Mouse (Mus musculus): Measurements from ENCODE around the gene Ap1s2. TPM values are rescaled to one million over a fixed set of nuclear protein-coding genes. Genes with fewer than 3 reads are reported as not detected.

The Ap1s2 gene
- polyA plus RNA-seq, 1 experiment: 2.6 TPM

DNA sequence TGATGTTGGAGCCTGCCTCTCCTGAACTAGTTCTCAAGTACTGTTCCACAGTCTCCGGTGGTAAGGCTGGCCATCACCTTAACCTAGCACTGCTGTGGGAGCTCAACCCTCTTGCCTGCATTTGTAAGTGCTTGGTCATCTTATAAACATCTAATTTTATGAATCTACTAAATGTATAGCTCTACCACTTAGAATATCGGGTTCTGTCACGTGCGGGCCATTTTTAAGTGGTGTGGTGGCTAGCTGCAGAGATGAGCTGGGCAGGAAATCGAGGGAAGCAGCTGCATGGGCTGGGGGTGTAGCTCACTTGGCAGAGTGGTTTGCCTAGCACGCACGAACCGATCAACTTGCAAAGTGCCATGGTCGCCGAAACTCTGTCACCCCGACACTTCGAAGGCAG is 48.6 kb downstream of the Ap1s2 start:
- peaks cover 7% of the 10 kb centered on the region for H3K9me3 ChIP-seq
- H3K4me3 ChIP-seq (replicated peaks): peak overlapping the region; percentile 95
- TF ChIP-seq GATA1 (IDR thresholded peaks at IDR 0.05; ENCODE audit: borderline replicate concordance, low read length) (no peak), FLI1 (IDR thresholded peaks at IDR 0.05; ENCODE audit: low read length) (no peak)
- peaks cover 43% of the 10 kb centered on the region for H3K4me1 ChIP-seq
- H3K36me3 ChIP-seq (replicated peaks; ENCODE audit: low read length): peaks cover 54% of the 10 kb centered on the region
- peaks cover 6% of the 10 kb centered on the region for H3K27me3 ChIP-seq (replicated peaks)

DNA sequence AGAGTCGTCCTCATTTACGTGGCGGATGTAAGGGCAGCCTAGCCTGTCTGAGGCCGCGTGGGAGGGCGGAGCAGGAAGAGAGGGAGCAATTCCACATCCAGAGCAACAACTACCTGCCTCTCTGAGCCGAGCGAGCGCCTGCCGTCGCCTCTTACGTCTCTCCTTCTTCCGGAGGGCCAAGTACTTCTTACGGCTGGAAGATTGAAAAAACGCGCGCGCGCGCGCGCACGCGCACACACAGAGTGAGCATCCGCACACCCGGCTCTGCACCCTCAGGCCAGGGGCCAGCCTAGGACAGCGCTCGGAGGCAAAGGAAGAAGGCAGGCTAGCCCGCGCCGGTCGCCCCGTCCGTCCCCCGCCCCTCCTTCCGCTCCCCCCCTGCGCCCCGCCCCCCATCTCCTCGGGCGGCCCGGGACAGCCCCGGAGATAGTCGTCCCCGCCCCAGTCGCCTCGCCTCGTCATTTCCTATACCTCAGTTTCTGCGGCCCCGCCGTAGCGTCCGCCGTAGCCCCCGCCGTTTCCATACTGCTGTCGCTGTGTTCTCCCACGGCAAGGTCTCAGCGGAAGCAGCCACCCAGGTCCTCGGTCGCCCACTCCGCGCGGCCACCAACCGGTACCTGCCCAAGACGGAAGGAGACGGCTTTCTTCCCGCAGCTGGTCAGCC is 49.1 kb downstream of the Ap1s2 start:
- Histone ChIP-seq H3K27me3 (replicated peaks) (peaks cover 6% of the 10 kb centered on the region), H3K4me3 (replicated peaks) (peak overlapping the region; percentile 95), H3K36me3 (replicated peaks; ENCODE audit: low read length) (peaks cover 54% of the 10 kb centered on the region), H3K4me1 (peaks cover 44% of the 10 kb centered on the region), H3K9me3 (peaks cover 7% of the 10 kb centered on the region)
- TF ChIP-seq GATA1 (IDR thresholded peaks at IDR 0.05; ENCODE audit: borderline replicate concordance, low read length) (no peak), FLI1 (IDR thresholded peaks at IDR 0.05; ENCODE audit: low read length) (no peak)

DNA sequence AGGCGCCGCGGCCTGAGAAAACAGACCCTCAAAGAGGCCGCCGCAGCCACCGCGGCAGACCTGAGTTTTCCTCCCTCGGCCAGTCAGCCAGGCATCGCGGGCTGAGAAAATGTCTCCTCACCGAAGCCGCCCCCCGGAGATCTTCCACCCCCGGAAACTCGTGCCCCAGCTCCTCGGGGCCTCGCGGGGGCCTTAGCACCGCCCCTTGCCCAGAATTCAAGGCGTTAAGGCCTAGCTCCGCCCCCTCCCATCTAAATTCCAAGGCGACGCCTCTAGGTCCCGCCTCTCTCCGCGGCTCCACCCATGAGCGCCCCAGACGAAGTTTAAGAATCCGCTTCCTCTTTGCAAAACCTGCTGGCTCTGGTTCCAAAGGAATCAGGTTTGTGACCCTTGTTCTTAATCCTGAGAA is 49.7 kb downstream of the Ap1s2 start, which contains the start of gene Zrsr2:
Gene Zrsr2, minus strand, starts transcription at position 195 of the 409 bp plus-strand sequence.
- peaks cover 9% of the 10 kb centered on the region for H3K9me3 ChIP-seq

DNA sequence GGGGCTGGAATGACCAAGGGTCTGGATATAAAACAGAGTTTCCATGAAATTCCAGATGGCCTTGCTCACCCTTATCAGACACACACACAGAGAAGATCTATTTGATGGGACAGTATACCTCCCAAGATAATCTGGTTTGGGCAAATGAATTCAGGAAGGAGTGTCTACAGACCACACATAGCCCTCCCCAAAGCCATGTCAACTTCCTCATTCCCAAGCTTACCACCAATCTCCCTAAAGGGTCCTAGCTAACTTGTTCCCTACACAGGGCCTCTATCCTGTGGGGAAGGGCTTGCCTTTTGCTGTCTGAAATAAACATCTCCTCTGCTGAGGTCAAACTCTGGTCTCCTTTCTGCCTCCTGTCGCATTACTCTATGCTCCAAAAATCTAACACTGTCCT is 72.3 kb downstream of the Ap1s2 start:
- Histone ChIP-seq H3K4me1 (peaks cover 4% of the 10 kb centered on the region; the same call in 1 of the 2 replicates), H3K4me3 (replicated peaks) (no peak overlapping the region), H3K9me3 (no peaks in the 10 kb centered on the region), H3K27me3 (replicated peaks) (peaks cover 3% of the 10 kb centered on the region), H3K36me3 (replicated peaks; ENCODE audit: low read length) (peaks cover 8% of the 10 kb centered on the region)
- no peak for TF ChIP-seq GATA1 (IDR thresholded peaks at IDR 0.05; ENCODE audit: borderline replicate concordance, low read length)
- no peak for TF ChIP-seq FLI1 (IDR thresholded peaks at IDR 0.05; ENCODE audit: low read length)

More for the DNA sequence above, 49.7 kb downstream of the Ap1s2 start, which contains the start of gene Zrsr2:
- H3K36me3 ChIP-seq (replicated peaks; ENCODE audit: low read length): peaks cover 54% of the 10 kb centered on the region
- peaks cover 6% of the 10 kb centered on the region for H3K27me3 ChIP-seq (replicated peaks)
- peaks cover 44% of the 10 kb centered on the region for H3K4me1 ChIP-seq
- H3K4me3 ChIP-seq (replicated peaks): peak within 1 kb of the TSS; percentile 95
- no peak for TF ChIP-seq GATA1 (IDR thresholded peaks at IDR 0.05; ENCODE audit: borderline replicate concordance, low read length)
- no peak for TF ChIP-seq FLI1 (IDR thresholded peaks at IDR 0.05; ENCODE audit: low read length)

DNA sequence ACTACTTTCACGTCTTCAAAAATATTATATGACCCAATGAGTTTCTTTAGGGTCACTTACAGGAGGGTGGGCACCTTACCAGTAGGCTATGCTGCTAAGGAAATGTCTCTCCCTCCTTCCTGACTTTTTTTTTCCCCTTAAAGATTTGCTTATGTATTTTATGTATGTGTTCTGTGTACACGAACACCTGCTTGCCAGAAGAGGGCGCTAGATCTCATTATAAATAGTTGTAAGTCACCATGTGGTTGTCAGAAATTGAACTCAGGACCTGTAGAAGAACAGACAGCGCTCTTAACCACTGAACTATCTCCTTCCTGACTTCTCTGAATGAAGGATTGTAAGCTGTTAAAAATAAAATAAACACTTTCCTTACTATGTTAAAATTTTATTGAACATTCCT is 72.7 kb downstream of the Ap1s2 start:
- Histone ChIP-seq H3K36me3 (replicated peaks; ENCODE audit: low read length) (peaks cover 6% of the 10 kb centered on the region), H3K9me3 (no peaks in the 10 kb centered on the region), H3K27me3 (replicated peaks) (peaks cover 3% of the 10 kb centered on the region), H3K4me3 (replicated peaks) (no peak overlapping the region), H3K4me1 (peaks cover 4% of the 10 kb centered on the region; the same call in 1 of the 2 replicates)
- no peak for TF ChIP-seq GATA1 (IDR thresholded peaks at IDR 0.05; ENCODE audit: borderline replicate concordance, low read length)
- TF ChIP-seq FLI1 (IDR thresholded peaks at IDR 0.05; ENCODE audit: low read length): no peak

DNA sequence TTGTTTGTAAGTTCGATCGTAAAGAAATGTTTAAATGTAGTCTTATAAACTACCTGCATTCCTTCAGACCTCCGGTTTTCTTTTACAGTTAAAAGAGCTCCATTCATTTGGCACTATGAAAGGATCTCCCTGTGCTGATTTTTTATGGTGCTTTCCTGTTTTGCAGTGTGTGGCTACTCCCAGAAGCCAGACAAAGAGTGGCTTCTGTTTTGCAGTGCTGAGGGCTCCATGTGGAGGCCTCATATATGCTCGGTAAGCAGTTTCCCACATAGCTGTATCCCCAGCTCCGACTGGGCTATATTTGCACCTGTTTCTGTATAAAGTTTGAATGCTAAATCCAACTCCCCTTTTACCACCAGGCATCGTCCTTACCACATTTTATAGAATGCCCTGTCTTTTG is 73.3 kb downstream of the Ap1s2 start:
- Histone ChIP-seq H3K36me3 (replicated peaks; ENCODE audit: low read length) (peaks cover 5% of the 10 kb centered on the region), H3K9me3 (no peaks in the 10 kb centered on the region), H3K4me3 (replicated peaks) (no peak overlapping the region), H3K27me3 (replicated peaks) (peaks cover 3% of the 10 kb centered on the region), H3K4me1 (peaks cover 4% of the 10 kb centered on the region; the same call in 1 of the 2 replicates)
- no peak for TF ChIP-seq GATA1 (IDR thresholded peaks at IDR 0.05; ENCODE audit: borderline replicate concordance, low read length)
- no peak for TF ChIP-seq FLI1 (IDR thresholded peaks at IDR 0.05; ENCODE audit: low read length)

Other genes with a start within 250 kb of the Ap1s2 start
- not detected in 2 replicates for gene Rnf138rt1, start 147.7 kb upstream of the Ap1s2 start, polyA plus RNA-seq (2012; ENCODE audit: insufficient read depth, low replicate concordance)
- gene Zrsr2, start 49.6 kb downstream of the Ap1s2 start, polyA plus RNA-seq (2012; ENCODE audit: insufficient read depth, low replicate concordance): 8.8 and 38.4 TPM in 2 replicates
- 0.12 TPM in 1 of 2 replicates, not detected in the other for gene Car5b, start 119.0 kb downstream of the Ap1s2 start, polyA plus RNA-seq (2012; ENCODE audit: insufficient read depth, low replicate concordance)
- gene Siah1b, start 167.5 kb downstream of the Ap1s2 start, polyA plus RNA-seq (2012; ENCODE audit: insufficient read depth, low replicate concordance): 7.4 and 10.4 TPM in 2 replicates
- not detected in 2 replicates for gene Cltrn, start 179.8 kb downstream of the Ap1s2 start, polyA plus RNA-seq (2012; ENCODE audit: insufficient read depth, low replicate concordance)
- 0.02 TPM in 1 of 2 replicates, not detected in the other for gene Ace2, start 230.3 kb downstream of the Ap1s2 start, polyA plus RNA-seq (2012; ENCODE audit: insufficient read depth, low replicate concordance)